Mouse (Mus musculus) limb, embryonic 14.5 days (tissue): ENCODE measurements around the gene Zbtb42. TPM values are rescaled to one million over a fixed set of nuclear protein-coding genes. Genes with fewer than 3 reads are reported as not detected.

Source experiments
- ATAC-seq: fragments of 200-750 bp; cut with Nextera tagmentation; 2 replicates; pipeline ENCODE4 v1.8.0; 2017; ENCODE audit warnings: low read depth, moderate number of reproducible peaks, moderate TSS enrichment; ENCODE audit not compliant: low FRiP score
- DNase-seq: peaks from one replicate; pipeline ENCODE4 v3.0.0-alpha.2; 2015; ENCODE audit warnings: low spot score
- H3K27ac ChIP-seq: fragments of 300-500 bp; sonication (generic); replicated peaks from 2 replicates; pipeline ENCODE4 v1.5.1; 2014; ENCODE audit warnings: low read depth, mild to moderate bottlenecking, low read length, moderate library complexity, mixed read lengths
- H3K27me3 ChIP-seq: fragments of 300-500 bp; sonication (generic); 2 replicates; pipeline ENCODE4 v1.6.1; 2014; ENCODE audit warnings: low read length, mixed read lengths; ENCODE audit not compliant: control insufficient read depth, insufficient read depth
- H3K36me3 ChIP-seq: fragments of 300-500 bp; sonication (generic); 2 replicates; pipeline ENCODE4 v1.6.1; 2014; ENCODE audit warnings: mild to moderate bottlenecking, low read length, moderate library complexity, mixed read lengths; ENCODE audit not compliant: control insufficient read depth, insufficient read depth
- H3K4me1 ChIP-seq: fragments of 300-500 bp; sonication (generic); 2 replicates; pipeline ENCODE4 v1.6.1; 2014; ENCODE audit warnings: antibody characterized with exemption, low read length, mixed read lengths; ENCODE audit not compliant: control insufficient read depth, insufficient read depth
- H3K4me2 ChIP-seq: fragments of 300-500 bp; sonication (generic); replicated peaks from 2 replicates; pipeline ENCODE4 v1.6.1; 2014; ENCODE audit warnings: low read depth, mild to moderate bottlenecking, low read length, moderate library complexity; ENCODE audit not compliant: severe bottlenecking
- H3K4me3 ChIP-seq: fragments of 300-500 bp; sonication (generic); replicated peaks from 2 replicates; pipeline ENCODE4 v1.5.1; 2014; ENCODE audit warnings: low read length
- H3K9ac ChIP-seq: fragments of 300-500 bp; sonication (generic); 2 replicates; pipeline ENCODE4 v1.6.1; 2014; ENCODE audit warnings: mild to moderate bottlenecking, low read depth, low read length, moderate library complexity; ENCODE audit not compliant: severe bottlenecking
- H3K9me3 ChIP-seq: fragments of 300-500 bp; sonication (generic); 2 replicates; pipeline ENCODE4 v1.6.1; 2016; ENCODE audit warnings: low read length; ENCODE audit not compliant: control insufficient read depth
- POLR2A ChIP-seq: fragments of 200-500 bp; IDR thresholded peaks from 2 replicates; pipeline ENCODE4 v1.8.0; 2012; ENCODE audit warnings: inconsistent platforms, mild to moderate bottlenecking, moderate library complexity, borderline replicate concordance; ENCODE audit not compliant: insufficient read depth, insufficient read length; ENCODE audit errors: extremely low read depth
- WGBS: fragments of 180-500 bp; shearing (Covaris S2); extraction: QIAGEN DNeasy Blood & Tissue Kit; methylation state at CpG from one replicate; pipeline ENCODE4 v1.1.7; 2014; 5-methylcytosine and 5-hydroxymethylcytosine counted together
- polyA plus RNA-seq, 2 experiments: library from polyadenylated mRNA; depleted of rRNA in 1 of 2; stranded (reverse) in 1 of 2; unstranded in 1 of 2; fragments of >200 nt; fragmentation: Nextera tagmentation in 1 of 2; extraction: Ambion mirVana in 1 of 2; gene quantifications; 2 replicates each; pipeline versions ENCODE4 v1.2.1 to v1.2.3; 2012 to 2014

The Zbtb42 gene
- polyA plus RNA-seq, 2 experiments, result 2.5 TPM

GRCm38 (mm10) chr12:112672744-112673575 is 5.7 kb upstream of the Zbtb42 start:
- peak overlapping the region; percentile 93 for H3K27ac ChIP-seq
- H3K4me1 ChIP-seq, result peaks cover 31% of the 10 kb centered on the region
- peaks cover 2% of the 10 kb centered on the region; the same call in 1 of the 2 replicates for H3K27me3 ChIP-seq
- H3K4me3 ChIP-seq, result peak overlapping the region; percentile 99
- peak overlapping the region; percentile 94 for H3K4me2 ChIP-seq
- DNase-seq, result peak; percentile 46
- H3K9me3 ChIP-seq, result no peaks in the 10 kb centered on the region
- 9% methylated on average over 19 of the region's 21 CpGs for WGBS
- no peak for TF ChIP-seq POLR2A
- peak; percentile 35; the same call in 1 of the 2 replicates for ATAC-seq
- H3K36me3 ChIP-seq, result peaks cover 41% of the 10 kb centered on the region
- H3K9ac ChIP-seq, result peak overlapping the region; percentile 99

GRCm38 (mm10) chr12:112673576-112674091 is 5.0 kb upstream of the Zbtb42 start:
- Histone ChIP-seq H3K9me3 (no peaks in the 10 kb centered on the region), H3K9ac (peak overlapping the region; percentile 99), H3K4me3 (peak overlapping the region; percentile 99), H3K27me3 (peaks cover 7% of the 10 kb centered on the region; the same call in 1 of the 2 replicates), H3K4me1 (peaks cover 31% of the 10 kb centered on the region), H3K36me3 (peaks cover 34% of the 10 kb centered on the region), H3K4me2 (peak overlapping the region; percentile 94), H3K27ac (peak overlapping the region; percentile 93)
- 0% methylated on average over 27 of the region's 68 CpGs for WGBS
- ATAC-seq (peak; percentile 11; the same call in 1 of the 2 replicates), DNase-seq (peak; percentile 44)
- no peak for TF ChIP-seq POLR2A

GRCm38 (mm10) chr12:112674132-112675011 is 4.3 kb upstream of the Zbtb42 start, which contains the start of gene Akt1:
Akt1 (minus strand) TSS chr12:112674884.
- H3K9ac ChIP-seq, result peak within 1 kb of the TSS; percentile 99
- peaks cover 26% of the 10 kb centered on the region for H3K36me3 ChIP-seq
- peak; percentile 72 for DNase-seq
- H3K9me3 ChIP-seq, result no peaks in the 10 kb centered on the region
- TF ChIP-seq POLR2A, result no peak
- peak; percentile 42 for ATAC-seq
- H3K4me2 ChIP-seq, result peak within 1 kb of the TSS; percentile 94
- H3K27ac ChIP-seq, result peak within 1 kb of the TSS; percentile 93
- peak within 1 kb of the TSS; percentile 99 for H3K4me3 ChIP-seq
- WGBS, result 1% methylated on average over 24 of the region's 70 CpGs
- H3K27me3 ChIP-seq, result peaks cover 13% of the 10 kb centered on the region
- peaks cover 31% of the 10 kb centered on the region for H3K4me1 ChIP-seq

- ATAC-seq (peak; percentile 51), DNase-seq (peak; percentile 90)
- no peak for TF ChIP-seq POLR2A
- H3K4me1 ChIP-seq, result peaks cover 33% of the 10 kb centered on the region
- H3K27me3 ChIP-seq, result peaks cover 24% of the 10 kb centered on the region
- peak overlapping the region; percentile 99 for H3K4me3 ChIP-seq
- no peak overlapping the region; the same call in 1 of the 2 replicates for H3K9ac ChIP-seq
- peaks cover 16% of the 10 kb centered on the region for H3K36me3 ChIP-seq
- no peaks in the 10 kb centered on the region for H3K9me3 ChIP-seq
- peak overlapping the region; percentile 72 for H3K27ac ChIP-seq
- H3K4me2 ChIP-seq, result peak overlapping the region; percentile 94
- WGBS, result 15% methylated on average over 18 of the region's 18 CpGs
Measured at GRCm38 (mm10) chr12:112675245-112676035, 3.2 kb upstream of the Zbtb42 start.
